Mouse (Mus musculus): ENCODE results near the gene Tmem211.

GRCm38 (mm10) chr5:113225271-113225670 is 1.4 kb upstream of the Tmem211 start:
- no peak for TF ChIP-seq E2F4 (IDR thresholded peaks at IDR 0.05; ENCODE audit: borderline replicate concordance, low read depth, low read length)
- TF ChIP-seq HCFC1 (IDR thresholded peaks at IDR 0.05; ENCODE audit: low read depth, low read length), result no peak
- no peak for TF ChIP-seq KAT2A (conservative IDR thresholded peaks at IDR 0.05; ENCODE audit: low read depth, low read length)
- TF ChIP-seq CTCF (IDR thresholded peaks at IDR 0.05 in 2 of 3, conservative IDR thresholded peaks at IDR 0.05 in 1 of 3; ENCODE audit: control insufficient read depth in 1 of 3, insufficient read depth in 1 of 3, low read depth in 2 of 3, low read length in 3 of 3, poor library complexity in 1 of 3, severe bottlenecking in 1 of 3), result no peak
- no peak for TF ChIP-seq EP300 (IDR thresholded peaks at IDR 0.05; ENCODE audit: low read depth in 1 of 2, low read length in 2 of 2)
- TF ChIP-seq TCF12 (IDR thresholded peaks at IDR 0.05; ENCODE audit: low read depth, low read length), result no peak
- TF ChIP-seq GATA1 (IDR thresholded peaks at IDR 0.05; ENCODE audit: low read depth, low read length), result no peak
- TF ChIP-seq NRF1 (IDR thresholded peaks at IDR 0.05; ENCODE audit: insufficient read depth, low read depth, low read length, poor library complexity, severe bottlenecking), result no peak
- no peak for TF ChIP-seq MYC (IDR thresholded peaks at IDR 0.05; ENCODE audit: low read depth, low read length)
- no peak for TF ChIP-seq RCOR1 (IDR thresholded peaks at IDR 0.05; ENCODE audit: low read depth, low read length)
- no peak for TF ChIP-seq MAFK (IDR thresholded peaks at IDR 0.05; ENCODE audit: borderline replicate concordance, low read depth, low read length)
- TF ChIP-seq SMC3 (IDR thresholded peaks at IDR 0.05; ENCODE audit: low read depth, low read length), result no peak
- no peak for TF ChIP-seq ZC3H11A (IDR thresholded peaks at IDR 0.05; ENCODE audit: low read depth, low read length)

All from MEL (cell line).